Mouse (Mus musculus): Measurements from ENCODE around the gene Gna11.

The Gna11 gene

DNA sequence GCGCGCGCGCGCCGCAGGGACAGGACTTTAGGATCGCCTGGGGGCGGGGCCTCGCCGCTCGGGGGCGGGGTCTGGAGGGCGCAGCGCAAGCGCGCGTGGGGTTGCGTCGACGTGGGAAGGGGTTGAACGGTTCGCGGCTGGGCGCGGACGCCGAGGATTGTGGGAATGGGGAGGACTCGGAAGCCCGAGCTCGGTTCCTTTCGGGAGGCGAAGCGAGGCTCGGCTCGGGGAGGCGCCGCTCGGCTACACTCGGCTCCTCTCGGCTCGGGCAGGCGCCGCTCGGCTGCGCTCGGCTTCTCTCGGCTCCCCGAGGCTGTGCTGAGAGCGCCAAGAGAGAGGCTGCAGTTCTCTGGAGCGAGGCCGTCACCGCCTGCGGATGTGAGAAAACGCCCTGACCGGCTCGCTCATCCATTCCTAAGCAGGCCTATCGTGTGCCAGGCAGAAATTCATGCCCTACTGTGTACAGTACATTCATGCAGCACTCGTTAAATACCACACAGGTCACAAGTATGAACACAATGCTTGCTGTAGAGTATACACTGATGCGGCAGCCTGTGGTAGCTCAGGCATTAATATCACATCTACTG is at the start of gene Gna11:
TSS of gene Gna11 (minus strand) at position 30 of the 587 bp plus-strand sequence.
- peak; percentile 91 for DNase-seq (ENCODE audit: low read depth, low spot score)

DNA sequence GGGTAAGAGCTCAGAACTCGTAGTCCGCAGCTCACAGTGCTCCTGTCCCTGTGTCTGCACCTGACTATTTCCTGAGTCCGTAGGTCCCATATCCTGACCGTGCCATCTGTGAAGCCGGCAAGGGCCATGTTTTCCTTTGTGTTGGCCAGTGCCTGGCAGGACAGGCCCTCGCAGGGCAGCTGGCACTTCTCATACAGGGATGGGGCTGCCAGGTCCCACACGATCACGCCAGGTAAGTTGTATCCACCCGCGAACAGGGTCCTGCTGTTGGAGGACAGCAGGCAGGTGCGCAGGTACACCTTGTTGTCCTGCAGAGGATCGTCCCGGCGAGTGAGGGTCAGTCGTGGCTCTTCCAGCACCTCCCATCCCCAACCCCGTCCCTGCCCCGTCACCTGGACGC is 48.9 kb upstream of the Gna11 start:
- DNase-seq (ENCODE audit: low read depth, low spot score) = no peak

- no peak for DNase-seq (ENCODE audit: low read depth, low spot score)
Observed at GRCm38 (mm10) chr10:81593223-81593622, 48.2 kb upstream of the Gna11 start.

DNA sequence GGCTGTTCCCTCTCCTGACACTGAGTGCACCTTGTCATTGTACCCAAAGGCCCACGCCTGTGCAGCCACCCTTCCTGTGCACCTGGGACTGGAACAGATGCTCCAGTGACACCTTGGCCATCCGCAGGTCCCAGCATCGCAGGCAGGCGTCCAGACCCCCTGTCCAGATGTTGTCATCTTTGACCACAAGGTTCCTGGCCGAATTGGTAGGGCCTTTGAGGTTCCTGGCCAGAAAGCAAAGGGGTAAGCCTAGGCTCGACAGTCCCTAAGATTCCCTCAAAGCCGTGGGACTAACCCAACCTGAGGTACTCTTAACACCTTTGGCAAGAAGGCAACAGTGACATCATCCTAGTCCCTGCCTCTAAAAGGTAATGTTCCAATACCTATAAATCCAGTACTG is 47.6 kb upstream of the Gna11 start:
- DNase-seq (ENCODE audit: low read depth, low spot score) = no peak

- no peak for DNase-seq (ENCODE audit: low read depth, low spot score)
Observed at GRCm38 (mm10) chr10:81591846-81592245, 46.9 kb upstream of the Gna11 start.

GRCm38 (mm10) chr10:81588739-81589138 is 43.7 kb upstream of the Gna11 start:
- DNase-seq (ENCODE audit: low read depth, low spot score) = no peak

GRCm38 (mm10) chr10:81583347-81583746 is 38.4 kb upstream of the Gna11 start:
- no peak for DNase-seq (ENCODE audit: low read depth, low spot score)

GRCm38 (mm10) chr10:81580441-81581070 is 35.6 kb upstream of the Gna11 start:
- DNase-seq (ENCODE audit: low read depth, low spot score) = no peak

GRCm38 (mm10) chr10:81579967-81580366 is 35.0 kb upstream of the Gna11 start:
- DNase-seq (ENCODE audit: low read depth, low spot score) = no peak

- DNase-seq (ENCODE audit: low read depth, low spot score) = no peak
Observed at GRCm38 (mm10) chr10:81575695-81576094, 30.7 kb upstream of the Gna11 start.

DNA sequence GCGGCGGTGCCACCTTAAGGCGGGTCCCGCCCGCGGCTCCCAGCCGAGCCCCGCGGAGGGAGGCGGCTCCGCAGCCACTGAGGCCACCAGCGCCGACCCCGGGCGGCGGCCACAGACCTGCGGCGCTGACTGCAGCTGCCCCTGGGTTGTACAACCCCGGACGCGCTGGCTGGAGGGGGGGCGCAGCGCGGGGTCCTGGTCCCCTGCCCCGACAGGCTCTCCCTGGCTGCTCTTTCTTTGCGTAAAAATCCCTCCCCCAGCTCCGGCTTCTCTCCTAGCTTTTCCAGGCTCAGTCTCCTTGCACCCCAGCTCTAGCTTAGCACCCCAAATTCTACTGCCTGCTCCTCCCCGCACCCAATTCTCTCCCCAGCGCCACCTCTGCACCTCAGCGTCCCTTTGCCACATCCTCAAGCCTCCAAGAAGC is 30.2 kb upstream of the Gna11 start:
- DNase-seq (ENCODE audit: low read depth, low spot score) = no peak

DNA sequence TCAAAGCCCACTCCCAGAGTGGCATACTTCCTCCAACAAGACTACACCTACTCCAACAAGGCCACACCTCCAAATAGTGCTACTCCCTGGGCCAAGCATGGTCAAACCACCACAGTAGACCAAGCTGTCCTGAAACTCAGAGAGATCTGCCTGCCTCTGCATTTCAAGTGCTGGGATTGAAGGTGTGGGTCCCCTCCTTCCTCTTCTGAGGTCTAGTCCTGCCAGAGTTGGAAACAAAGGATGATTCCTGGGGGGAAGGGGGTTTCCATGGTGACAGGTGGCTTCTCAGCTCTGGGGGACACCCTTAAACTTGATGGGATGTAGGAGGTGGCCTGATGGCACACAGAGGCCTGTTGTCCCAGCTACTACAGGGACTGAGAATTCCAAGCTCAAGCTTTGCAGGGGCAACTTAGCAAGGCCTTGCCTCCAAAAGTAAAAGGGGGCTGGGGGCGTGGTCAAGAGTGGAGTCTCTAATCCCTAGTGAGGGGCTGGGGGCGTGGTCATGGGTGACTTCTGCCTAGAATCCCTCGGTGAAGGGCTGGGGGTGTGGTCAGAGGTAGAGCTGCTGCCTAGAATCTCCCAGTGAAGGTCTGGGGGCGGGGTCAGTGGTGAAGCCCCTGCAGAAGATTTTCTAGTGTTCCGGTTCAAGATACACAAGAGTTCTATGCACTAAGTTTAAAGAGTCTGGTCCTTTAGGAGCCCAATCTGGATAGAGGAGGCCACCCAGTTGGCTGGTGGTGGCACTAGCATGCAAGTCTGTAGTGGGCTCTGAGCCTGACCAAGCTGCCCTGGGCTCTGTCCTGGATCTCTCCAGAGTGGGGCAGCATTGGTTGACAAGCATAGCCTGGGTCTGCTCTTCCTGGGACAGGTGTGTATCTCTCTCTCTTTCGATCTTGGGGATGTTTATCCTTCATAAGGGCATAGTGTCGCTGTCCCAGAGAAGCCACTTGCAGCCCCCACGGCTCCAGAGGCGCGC is 29.4 kb upstream of the Gna11 start, which contains the start of gene Tle2:
TSS of gene Tle2 (plus strand) at position 481 of the 976 bp plus-strand sequence.
- no peak for DNase-seq (ENCODE audit: low read depth, low spot score)

DNA sequence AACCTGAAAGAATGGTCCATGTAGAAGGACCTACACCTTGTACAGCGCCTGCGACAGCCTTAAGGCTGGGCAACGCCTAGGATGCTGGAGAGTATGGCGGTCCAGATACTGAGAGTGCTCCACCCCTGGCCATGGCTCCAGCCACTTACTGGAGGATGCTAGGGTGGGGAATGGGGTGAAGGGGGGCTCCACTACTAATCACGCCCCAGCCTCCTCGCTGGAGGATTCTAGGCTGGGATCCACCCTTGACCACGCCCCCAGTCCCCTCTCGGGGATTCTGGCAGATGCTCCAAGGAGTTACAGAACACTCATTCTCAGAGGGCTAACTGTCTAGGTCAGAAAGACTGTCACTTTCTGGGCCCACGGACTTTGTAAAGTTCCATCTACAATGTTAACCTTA is 28.0 kb upstream of the Gna11 start:
- no peak for DNase-seq (ENCODE audit: low read depth, low spot score)

GRCm38 (mm10) chr10:81572133-81572671 is 27.2 kb upstream of the Gna11 start:
- no peak for DNase-seq (ENCODE audit: low read depth, low spot score)

DNA sequence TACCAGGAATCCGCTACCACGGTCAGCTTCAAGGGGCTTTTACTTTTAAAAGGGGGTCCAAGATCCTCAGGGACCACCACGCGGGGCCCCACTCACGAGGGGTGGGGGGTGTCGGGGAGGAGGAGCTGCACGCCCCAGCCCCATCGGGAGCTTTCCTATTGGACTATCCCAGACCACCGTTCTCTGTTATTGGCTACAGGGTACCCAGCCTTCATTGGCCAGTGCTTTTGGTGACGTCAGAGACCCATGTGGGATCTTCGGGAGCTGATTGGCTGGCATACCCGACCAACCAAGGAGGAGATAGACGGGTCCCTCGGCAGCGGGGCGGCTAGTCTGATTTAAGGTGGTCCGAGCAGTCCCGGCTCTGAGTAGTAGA is 26.5 kb upstream of the Gna11 start:
- peak; percentile 91 for DNase-seq (ENCODE audit: low read depth, low spot score)

DNA sequence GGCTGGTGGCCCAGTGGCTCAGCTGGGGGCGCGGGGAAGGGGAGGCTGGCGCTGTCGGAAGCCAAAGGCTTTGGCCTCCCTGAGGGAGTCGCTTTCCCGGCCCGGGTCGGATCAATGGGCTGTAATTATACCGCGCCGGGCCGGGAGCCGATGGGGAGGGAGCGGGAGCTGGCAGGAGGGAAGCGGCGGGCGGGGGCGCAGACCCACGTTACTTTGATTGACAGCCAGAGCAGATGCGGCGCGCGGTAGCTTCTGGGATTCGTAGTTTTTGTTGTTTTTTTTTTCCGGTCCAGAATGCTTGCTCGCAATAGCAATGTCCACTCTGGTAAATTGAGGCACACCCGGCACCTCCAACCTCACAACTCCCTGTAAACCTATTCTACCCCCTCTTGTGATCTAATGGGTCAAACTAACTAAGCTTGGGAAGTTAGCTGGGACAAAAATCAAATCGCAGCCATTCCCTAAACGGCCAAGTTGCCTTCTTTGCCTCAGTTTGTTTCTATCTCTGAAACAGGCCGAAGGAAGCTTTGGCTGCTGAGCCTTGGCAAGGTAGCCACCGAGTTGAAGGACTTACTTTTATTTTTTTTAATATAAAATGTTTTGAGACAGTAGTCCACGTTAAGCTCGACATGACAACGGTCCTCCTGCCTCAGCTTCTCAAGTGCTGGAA is 26.0 kb upstream of the Gna11 start:
- DNase-seq (ENCODE audit: low read depth, low spot score) = peak; percentile 62

DNA sequence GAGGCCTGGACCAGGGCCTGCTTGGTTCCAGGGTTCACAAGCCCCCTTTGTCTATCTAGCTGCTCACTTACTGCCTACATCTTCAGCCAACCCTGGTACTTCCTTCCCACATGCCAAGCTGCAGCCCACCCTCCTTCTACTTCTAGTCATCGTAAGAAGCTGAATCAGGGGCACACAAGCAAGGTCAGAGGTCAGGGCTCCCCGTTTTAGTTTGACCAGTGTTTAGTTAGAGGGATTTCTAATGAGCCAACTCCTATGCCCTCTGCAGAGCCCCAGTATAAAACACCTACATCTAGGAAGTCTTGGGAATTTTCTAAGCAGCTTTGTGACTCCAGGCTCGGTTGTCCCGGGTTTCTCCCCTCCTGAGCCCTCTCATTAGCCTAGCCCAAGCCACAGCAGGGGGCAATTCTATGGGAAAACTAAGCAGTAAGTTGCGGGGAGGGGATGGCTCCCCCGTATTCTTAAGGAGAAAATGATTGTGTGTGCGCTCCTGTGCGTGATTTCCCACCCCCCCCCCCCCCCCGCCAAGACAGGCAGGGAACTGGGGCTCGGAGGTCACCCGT is 25.3 kb upstream of the Gna11 start:
- DNase-seq (ENCODE audit: low read depth, low spot score) = no peak

DNA sequence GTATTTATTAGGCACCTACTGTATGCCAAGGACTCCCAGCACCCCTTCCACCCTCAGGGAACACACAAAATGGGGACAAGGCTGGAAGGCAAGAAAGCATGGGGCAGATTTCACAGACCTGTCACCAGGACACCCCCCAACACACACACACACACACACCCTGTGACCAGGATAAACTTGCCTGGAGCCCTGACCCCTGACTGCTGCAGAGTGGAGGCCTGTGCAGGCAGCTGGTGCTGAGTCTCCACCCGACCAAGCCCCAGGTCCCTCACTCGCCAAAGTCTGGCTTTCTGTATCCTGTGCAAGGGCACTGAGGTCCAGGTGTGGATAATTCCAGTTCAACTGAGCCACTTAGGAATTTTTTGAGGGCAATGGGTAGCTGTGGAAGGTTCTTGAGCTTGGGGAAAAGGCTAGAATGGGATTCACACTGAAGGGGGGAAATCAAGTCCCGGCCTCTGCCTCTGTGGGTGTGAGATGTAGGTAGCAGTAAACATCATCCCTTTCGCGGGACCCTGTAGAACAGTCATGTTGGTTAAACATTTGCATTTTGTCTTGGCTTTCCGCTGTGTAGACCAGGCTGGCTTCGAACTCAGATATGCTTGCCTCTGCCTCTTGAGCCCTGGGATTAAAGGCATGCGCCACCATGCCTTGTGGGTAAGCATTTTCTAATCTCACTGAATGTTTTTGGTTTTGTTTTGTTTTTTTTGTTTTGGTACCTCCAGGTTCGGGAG is 24.7 kb upstream of the Gna11 start:
- DNase-seq (ENCODE audit: low read depth, low spot score) = no peak

- DNase-seq (ENCODE audit: low read depth, low spot score) = no peak
Observed at GRCm38 (mm10) chr10:81568381-81569191, 23.6 kb upstream of the Gna11 start.

Data from c-Kit-negative CD71-positive TER-119-positive erythroid progenitor cells, embryonic 14.5 days (primary cell).